Mouse (Mus musculus): Measurements from ENCODE around the gene Olfr568.

Gene Olfr568

DNA sequence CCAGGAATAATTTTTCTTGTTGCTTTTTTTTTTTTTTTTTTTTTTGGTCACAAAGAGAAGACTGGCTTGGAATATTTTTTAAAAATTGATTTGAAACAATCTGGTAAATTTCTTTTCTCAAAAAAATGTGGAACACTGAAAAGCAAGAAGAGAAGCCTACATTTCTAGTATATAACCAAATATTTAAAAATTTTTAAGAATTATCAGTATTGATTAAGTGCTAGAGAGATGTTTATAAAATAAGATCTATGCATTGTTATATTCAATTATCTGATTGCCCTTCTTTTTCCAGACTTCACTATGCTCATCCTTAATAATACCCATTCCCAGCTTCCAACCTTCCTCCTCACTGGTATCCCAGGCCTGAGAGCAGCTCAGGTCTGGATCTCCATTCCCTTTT is at the start of gene Olfr568:
Gene Olfr568 (plus strand): TSS at position 301 of the 400 bp plus-strand sequence.
- DNase-seq: no peak

DNA sequence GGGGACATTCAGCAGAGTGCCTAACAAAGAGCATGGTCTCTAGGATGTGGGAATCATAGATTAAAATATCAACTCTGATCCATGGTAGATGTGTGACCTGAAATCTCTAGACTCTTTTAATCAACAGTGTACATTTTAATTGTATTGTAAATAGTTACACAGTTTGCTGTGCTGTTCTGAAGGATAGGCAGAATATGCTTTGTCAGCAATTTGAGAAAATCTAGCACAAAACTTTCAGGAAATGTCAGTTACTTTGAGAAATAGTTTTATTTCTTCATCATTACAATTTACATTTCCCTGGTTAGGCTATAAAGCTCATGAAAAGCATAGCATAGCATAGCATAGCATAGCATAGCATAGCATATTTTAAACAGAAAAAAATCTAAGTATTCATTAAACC is 21.1 kb upstream of the Olfr568 start:
- no peak for DNase-seq

DNA sequence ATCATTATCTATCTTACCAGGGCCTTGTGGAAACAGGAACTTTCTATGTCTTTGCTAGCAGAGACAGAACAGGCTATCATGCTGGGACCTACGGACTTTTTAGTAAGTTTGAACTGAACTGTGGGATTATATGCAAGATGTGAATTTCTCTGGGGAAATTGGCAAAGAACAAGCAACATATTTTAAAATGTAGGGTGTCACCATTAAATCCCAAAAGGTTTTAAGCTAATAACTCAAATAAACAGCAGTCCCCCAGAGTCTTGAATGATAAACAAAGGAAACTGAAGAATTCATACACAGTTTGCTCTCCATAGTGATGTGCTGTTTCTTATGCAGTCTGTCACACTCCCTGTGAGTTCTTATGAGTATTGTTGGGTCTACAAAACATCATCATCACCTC is 18.3 kb upstream of the Olfr568 start, which contains the start of gene Olfr566:
Gene Olfr566 (minus strand): TSS at position 101 of the 400 bp plus-strand sequence.
- no peak for DNase-seq

DNA sequence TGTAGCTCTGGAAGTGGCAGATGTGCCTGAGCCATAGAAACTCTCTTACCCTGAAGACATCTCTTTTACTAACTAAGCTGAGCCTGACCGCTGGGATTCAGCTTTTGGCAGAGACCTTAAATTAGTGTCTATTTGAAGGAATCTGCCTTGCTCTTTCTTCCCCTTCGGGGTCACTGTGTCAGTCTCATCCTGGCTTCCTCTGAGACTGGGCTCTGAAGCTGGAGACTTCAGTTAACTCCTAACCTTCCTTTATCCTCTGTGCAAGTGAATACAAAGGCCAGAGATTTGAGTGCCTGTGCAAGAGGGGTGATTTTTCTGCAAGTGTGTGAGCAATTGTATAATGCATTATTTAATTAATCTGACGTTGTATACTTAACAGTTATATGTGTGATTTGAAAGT is 13.9 kb downstream of the Olfr568 start, which contains the start of gene Olfr569:
Gene Olfr569 (minus strand): TSS at position 101 of the 400 bp plus-strand sequence.
- DNase-seq: no peak

DNA sequence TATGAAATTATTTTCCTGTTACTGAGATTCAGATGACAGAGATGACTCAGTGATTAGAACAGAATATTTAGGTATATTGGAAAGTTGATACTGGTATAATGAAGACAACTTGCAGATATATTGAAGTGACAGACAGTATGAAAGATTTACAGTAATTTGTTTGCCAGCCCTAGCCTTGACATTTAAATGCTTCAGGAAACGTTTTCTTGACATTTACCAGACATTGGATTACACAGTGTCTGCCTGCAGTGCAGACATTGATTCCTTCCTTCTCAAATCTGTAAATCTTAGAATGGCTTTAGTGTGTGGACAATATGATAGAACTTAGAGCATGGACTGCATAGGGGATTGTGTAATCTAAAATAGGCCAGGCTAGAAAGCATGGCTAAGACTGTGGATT is 38.3 kb downstream of the Olfr568 start:
- no peak for DNase-seq

DNA sequence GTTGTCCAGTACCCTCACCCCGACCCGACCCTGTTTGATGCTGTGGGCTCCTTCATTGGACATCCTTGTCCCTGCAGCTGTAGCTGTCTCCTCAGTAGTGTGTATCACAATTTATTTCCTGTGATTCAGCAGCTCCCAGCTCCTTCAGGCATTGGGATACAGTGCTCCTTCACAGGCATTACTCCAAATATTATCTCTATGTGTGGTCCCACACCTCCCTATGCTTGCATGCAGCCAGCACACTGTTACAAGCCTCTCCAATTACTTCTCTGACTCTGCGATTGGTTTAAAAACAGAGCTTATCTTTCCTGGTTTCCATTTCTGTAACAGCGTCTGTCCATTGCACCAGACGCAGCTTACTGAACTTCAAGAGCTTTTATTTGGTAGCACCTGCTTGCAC is 39.5 kb downstream of the Olfr568 start:
- DNase-seq: no peak

DNA sequence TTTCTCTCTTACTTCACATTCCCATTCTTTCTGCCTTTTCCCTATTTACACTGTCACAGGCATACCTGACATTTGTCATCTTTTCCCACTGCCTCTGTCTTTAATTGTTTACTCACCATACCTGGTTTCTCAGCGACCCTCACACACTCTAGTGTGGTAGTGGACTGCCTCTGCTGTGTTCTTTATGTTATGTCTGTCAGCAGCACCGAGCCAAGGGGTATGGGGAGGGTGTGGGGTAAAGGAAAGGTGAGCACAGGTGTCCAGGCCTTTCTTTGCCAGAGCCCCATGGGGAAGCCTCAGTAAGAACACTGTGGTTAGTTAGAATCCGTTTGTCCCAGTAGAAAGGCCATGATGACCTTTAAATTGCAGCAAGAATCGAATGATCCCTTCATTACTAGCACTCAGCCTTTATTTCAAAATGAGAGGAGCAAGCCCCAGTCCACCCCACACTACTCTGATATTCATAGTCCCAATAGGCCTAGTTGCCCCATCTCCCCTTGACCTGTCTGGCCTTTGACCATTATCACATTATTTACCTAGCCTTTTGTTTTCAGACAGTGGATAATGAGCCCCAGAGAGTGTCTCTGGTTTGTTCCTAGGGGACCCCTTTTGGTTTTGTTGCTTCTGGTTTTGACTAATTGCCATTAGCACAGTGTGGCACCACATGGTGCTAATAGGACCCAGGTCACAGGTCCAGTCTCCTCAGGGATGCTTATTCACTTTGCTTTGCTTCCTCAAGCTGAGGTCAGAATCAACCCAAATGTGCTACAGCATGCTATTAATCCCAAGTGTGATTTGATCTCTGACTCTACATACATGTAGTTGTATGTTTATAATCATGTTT is 40.3 kb downstream of the Olfr568 start, which contains the start of gene Olfr571:
Gene Olfr571 (minus strand): TSS at position 505 of the 844 bp plus-strand sequence.
- DNase-seq: no peak

DNA sequence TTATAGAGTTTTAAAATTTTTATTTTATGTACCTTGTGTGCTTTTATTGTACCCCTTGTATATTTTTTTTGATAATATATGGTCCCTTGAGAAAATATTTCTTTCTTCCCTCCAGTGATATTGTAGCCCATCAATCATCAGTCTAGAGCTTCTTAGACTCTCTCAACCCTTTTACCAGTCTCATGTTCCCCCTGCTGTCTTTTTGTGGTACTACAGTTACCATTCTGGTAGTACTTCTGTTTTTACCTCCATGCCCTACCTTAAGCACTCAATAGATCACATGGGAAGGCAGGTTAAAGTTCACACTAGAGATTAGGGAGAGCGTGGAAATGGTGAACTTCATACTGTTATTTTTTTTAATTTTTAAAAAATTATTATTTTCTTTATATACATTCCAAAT is 42.7 kb downstream of the Olfr568 start:
- DNase-seq: peak; percentile 7

DNA sequence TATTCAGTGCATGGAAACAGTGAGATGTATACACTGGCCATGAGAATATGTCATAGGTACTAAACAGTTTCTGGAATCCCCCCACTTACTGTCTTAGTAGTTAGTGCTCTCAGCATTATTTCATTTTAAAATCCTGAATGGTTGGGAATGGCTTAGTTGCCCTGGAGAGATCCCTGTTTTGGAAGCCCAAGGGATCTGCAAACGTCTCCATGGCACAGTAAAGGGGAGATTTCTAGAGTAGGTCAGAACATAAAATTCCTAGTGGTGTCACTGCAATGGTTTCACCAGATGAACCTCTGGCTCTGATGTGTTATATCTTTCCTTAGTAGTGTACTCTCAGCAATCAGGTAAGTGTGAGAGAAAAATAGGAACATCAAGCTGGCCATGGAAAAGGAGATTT is 47.2 kb downstream of the Olfr568 start, which contains the start of gene Olfr572:
Gene Olfr572 (plus strand): TSS at position 301 of the 400 bp plus-strand sequence.
- no peak for DNase-seq

DNA sequence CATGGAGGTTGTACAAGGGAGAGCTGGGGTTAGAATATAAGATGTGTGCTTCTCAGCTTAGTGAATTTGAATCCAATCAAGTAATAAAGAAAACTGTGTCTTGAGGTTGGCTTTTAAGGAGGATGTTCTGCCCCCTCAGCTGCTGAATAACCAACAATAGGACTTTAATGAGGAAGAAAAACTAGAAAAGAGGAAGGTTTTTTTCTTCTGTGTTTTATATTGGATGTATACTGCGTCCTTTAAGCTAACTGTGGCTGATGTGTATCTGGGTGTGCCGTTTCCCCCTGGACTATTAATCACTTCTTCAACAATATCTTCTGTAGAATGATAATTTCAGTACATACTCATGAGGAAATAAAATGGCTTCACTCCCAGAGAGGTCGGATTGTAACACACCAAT is 50.2 kb downstream of the Olfr568 start:
- DNase-seq: no peak

Data from kidney, postnatal 10 days (tissue).